Mouse (Mus musculus) effector memory CD4-positive, alpha-beta T cell, adult 5 months (primary cell): Measurements from ENCODE around the gene Cdc27. TPM values are rescaled to one million over a fixed set of nuclear protein-coding genes. Genes with fewer than 3 reads are reported as not detected.

Source experiments
- polyA plus RNA-seq: library from polyadenylated mRNA; unstranded; fragments of 100-300 nt; shearing (Covaris generic); gene quantifications from one replicate; pipeline ENCODE4 v1.2.1, GENCODE M21; 2017

Gene Cdc27
- polyA plus RNA-seq, result 34.0 TPM

DNA sequence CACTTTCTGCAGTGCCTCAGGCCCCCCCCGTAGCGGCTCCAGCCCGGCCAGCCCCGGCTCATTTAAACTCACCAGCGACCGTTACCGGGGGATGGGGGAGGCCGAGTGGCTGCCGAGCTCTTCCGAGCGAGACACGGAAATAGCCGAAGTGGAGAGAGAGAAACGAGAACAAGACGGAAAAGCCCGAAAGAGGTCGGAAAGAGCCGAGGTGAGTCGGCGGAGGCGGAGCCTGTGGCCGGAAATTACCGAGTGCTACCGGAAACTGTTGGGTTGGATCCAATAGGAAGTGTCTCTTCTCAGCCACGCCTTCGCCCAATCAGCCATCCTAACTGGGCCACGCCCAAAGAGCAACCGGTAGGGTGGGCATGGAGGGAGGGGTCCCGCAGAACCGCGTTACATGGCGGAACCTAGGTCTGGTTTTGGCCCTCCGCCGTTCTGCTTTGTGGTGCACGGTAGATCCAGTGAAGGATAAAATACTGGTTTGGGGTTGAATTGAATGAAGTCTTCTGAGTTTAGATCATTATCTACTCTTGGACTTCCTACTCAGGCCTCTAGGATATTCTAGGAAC, at the start of gene Cdc27, which contains the start of gene Myl4:
TSS of gene Cdc27 (minus strand) at position 215 of the 569 bp plus-strand sequence.
TSS of gene Myl4 (plus strand) at position 258 of the 569 bp plus-strand sequence.

DNA sequence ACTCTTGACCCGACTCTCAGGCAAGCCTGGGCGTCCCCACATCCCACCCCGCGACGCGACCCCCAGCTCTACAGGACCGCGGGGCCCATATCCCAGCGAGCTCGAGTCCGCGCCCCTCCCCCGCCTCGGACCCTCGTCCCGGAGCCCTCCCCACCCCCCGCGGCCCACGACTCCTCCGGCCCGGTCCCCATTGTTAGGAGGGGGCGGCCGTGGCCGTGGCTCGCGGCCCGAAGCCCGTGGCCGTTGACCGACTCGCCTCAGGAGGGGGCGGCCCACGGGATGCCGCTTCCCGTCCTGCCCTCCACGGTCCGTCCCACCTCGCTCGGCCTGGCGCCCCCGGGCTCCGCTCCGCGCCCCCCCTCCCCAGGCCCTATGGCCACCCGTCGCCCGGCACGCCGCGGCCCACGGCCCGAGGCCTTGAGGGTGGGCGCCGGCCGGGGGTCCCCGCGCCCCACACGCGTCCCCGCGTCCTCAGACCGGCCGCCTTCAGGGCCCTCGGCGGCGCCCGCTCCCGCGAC, 81.6 kb downstream of the Cdc27 start, which contains the start of gene Kansl1:
TSS of gene Kansl1 (minus strand) at position 111 of the 518 bp plus-strand sequence.

Other genes with a start within 250 kb of the Cdc27 start
- gene Kansl1, start 81.8 kb downstream of the Cdc27 start, polyA plus RNA-seq, result 88.0 TPM
- gene Myl4, start within 50 bp of the Cdc27 start, polyA plus RNA-seq, result 1.7 TPM
- gene Itgb3, start 57.4 kb upstream of the Cdc27 start, polyA plus RNA-seq, result 25.6 TPM
- gene Gm11639, start 135.1 kb upstream of the Cdc27 start, polyA plus RNA-seq, result 0.04 TPM